Mouse (Mus musculus) thymus, postnatal 36 days (tissue): Measurements from ENCODE around the gene Tnrc6b.

Experiments used
- DNase-seq, 2 experiments: peaks; one replicate each; pipeline ENCODE4 v3.0.0; 2022; ENCODE audit warnings: mixed read lengths in 2 of 2

The Tnrc6b gene

DNA sequence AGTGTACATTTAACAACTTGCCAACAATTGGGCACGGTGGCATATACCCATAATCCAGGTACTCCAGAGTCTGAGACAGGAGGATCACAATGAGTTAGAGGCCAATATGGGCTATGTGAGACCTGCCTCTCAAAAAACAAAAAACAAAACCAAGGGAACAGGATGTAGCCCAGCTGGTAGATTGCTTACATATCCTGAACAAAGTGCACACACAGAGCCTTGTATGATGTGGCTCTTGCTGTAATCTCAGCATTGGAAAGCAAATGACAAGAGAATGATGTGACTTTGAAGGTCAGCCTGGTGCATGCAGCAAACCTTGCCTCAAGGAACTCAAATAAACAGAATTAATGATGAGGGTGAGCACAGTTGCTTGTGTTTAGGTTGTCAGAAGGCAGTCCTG is 30.7 kb downstream of the Tnrc6b start:
- no peak for DNase-seq

- no peak for DNase-seq
These were observed 31.9 kb downstream of the Tnrc6b start for GRCm38 (mm10) chr15:80742991-80743474.

DNA sequence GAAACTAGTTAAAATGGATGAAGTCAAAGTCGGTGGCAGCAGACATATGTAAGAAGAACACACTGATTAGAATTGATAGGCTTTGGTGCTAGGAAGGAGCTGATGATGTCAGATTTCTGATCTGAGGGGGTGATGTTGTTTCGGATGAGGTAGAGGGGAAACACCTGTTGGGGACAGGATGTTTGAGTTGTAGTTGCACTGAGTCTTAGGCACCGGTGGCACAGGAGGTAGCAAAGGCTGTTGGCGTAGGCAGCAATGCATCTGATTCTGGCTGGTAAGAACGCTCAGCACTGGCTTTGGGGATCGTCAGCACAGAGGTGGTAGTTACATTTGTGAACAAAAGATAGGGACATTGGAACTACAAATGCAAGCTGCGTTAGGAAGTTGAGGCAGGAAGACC is 32.5 kb downstream of the Tnrc6b start:
- peak; percentile 49 to 74 for DNase-seq

- DNase-seq: no peak
These were observed 33.7 kb downstream of the Tnrc6b start for GRCm38 (mm10) chr15:80744667-80745422.

DNA sequence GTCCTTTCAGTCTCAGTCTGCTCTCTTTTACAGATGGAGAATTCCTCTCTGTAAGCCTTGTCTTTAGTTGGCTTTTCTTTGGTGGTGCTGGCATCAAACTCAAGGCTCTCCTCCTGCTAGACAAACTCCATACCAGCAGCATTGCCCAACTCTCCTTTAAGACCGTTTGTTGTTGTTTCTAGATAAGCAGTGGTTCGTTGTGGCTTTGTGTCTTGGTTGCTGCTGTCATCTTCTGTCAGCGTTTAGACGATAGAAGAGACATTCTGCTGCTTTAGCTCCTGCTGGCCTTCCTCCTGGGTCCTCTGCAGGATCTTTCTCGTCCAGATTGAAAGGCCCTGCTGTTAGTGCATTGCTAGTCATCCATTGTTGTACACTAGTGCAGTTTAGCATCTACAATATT is 37.9 kb downstream of the Tnrc6b start:
- DNase-seq: no peak

DNA sequence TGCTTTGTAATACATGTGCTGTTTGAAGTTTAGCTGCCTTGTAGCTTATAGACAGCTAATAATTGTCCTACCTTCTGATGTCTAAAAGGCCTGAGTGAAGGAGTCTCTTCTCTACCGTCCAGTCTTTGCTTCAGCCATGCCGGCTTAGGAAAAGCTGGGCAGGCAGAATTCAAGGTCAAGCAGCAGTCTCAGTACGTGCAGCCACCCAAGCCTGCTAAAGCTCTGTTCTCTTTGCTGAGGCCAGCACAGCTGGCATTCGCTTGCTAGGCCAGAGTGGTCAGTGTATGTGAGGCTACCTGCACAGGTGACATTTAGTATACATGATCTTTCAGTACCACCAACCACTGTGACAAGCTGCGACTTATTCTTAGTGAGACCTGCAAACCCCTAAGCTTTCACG is 42.2 kb downstream of the Tnrc6b start:
- DNase-seq: no peak

- no peak for DNase-seq
These were observed 43.0 kb downstream of the Tnrc6b start for GRCm38 (mm10) chr15:80754103-80754502.

GRCm38 (mm10) chr15:80759451-80759850 is 48.3 kb downstream of the Tnrc6b start:
- DNase-seq: no peak

- no peak for DNase-seq
These were observed 49.4 kb downstream of the Tnrc6b start for GRCm38 (mm10) chr15:80760504-80760903.

- no peak for DNase-seq
These were observed 49.8 kb downstream of the Tnrc6b start for GRCm38 (mm10) chr15:80760935-80761334.

DNA sequence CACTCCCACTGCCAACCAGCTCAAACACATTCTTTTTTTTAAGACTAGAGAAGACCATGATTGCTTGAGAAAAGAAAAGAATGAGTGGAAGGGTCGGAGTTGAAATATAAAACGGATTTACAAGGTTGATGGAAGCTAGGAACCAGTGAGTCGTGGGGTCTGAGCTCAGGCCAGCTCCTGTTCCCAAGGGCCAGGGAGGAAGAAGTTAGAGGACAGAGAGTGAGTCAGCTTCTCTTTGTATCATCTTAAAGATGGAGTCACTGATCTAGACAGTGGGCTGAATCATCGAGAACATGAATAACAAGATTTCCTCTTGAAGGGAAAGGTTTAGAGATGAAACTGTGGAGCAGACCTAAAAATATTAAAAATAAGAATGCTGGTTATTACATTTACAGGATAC is 51.5 kb downstream of the Tnrc6b start:
- DNase-seq: no peak

DNA sequence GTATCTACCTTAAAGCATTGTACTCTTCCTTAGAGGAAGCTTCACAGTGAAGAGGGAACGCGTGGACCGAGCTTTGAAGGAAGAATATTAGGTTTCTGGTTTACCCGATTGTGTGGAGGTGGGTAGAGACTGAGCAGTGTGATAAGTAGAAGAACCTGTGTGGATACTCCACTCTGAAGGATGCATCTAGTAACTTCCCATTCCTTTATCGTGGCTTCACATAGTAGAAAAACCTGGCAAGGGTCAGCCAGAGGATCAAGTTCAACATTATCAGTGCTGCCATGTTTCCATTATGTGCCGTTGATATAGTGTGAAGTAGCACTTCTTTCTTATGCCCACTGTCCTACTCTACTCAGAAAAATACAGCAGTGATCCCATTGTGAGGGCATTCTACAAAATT is 53.6 kb downstream of the Tnrc6b start:
- no peak for DNase-seq

DNA sequence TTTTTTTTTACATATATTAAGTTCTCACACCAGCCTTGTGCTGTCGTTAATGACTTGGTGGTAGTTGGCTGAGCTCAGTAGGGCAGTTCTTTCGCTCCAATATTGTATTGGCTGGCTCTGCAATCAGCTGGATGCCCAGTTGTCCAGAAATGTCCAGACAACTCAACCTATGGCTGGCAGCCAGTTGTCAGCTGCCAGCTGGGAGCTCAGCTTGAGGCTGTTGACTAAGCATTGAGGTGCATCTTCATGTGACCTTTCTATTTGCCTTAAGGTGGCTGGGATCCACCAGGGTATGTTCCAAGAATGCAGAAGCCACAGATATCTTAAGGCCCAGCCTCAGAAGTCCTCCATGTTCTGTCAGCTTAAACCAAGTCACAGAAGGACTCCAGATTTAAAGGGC is 54.3 kb downstream of the Tnrc6b start:
- no peak for DNase-seq

- no peak for DNase-seq
These were observed 57.1 kb downstream of the Tnrc6b start for GRCm38 (mm10) chr15:80768216-80768615.

DNA sequence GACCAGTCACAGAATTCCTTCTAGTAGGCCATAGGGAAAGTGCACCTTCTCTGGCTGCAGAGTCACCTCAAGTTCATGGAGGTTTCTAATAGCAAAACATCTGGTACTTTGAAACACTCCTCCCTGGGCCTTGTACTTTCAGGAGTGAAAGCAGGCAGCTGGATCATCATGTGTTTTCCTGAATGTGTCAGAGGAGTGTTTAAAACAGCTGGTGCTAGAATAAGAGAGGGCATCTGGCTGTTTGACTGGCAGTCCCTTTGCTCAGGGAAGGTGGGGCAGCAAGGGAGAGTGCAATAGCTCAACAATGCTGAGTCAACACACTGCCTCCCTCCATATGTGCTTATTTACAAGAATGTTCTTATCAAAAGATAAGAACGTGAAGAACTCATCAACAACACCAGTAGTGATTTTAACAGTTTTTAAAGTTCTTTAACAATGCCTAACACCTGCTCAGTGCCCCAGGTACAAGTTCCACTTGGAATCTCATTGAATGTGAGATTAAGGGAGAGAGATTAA is 60.9 kb downstream of the Tnrc6b start:
- DNase-seq: no peak

DNA sequence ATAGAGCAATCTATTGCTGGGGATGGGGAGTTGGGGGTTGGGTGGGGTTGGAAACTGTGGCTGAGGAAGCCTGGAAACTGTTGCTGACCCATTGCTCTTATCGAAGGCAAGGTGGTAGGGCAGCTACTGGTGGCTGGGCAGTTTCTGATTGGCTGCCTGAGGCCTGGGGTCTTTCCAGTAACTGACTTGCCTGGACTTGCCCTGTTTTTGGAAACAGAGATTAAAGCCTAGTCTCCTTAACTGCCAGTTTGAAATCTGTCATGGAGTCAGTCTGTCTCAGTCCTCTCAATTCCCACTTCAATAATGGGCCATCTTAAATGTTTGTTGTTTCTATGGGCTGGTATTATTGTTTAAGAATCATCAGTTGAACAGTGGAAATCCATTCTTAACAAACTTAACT is 63.6 kb downstream of the Tnrc6b start:
- no peak for DNase-seq

DNA sequence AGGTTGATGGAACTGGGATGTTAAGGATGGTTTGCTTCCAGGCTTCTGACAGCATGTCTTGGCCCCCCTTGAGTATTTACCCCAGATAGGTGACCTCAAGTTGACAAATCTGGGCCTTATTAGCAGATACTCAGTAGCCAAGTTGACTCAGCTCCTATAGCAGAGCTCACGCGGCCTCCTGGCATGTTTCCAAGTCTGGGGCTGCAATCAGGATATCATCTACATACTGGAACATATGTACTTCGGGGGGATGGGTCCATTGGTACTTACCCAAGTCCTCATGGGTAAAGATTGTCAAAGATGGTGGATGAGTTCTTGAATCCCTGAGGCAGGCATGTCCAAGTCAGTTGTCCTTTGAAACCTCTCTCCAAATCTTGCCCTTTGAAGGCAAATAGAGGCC is 67.9 kb downstream of the Tnrc6b start:
- DNase-seq: no peak

DNA sequence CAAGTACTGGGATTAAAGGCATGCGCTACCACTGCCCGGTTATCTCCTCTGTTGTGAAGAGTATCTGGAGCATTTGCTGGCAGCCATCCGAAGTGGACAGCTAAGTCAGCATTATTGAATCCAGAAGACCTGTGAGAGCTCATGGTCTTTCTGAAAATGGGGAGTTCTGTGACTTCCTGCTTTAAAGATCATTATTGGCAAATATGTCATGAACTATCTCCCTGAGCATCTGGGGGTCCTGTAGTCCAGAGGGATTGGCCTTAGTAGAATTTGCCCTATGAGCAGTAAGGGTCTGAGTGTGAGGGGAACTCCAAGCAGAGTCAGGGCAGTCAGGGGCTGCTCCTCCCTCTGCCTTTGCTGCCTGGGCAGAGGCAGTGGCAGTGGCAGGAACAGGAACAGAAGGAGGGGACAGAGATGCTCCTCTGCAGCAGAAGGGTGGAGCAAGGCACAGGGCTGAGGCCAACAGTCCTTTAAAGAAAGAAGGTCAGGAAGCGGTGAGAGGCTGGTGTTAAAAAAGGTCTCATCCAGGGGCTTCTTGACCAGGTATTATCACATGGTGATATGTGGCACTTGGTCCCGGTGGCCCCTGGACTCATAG is 69.1 kb downstream of the Tnrc6b start:
- no peak for DNase-seq

DNA sequence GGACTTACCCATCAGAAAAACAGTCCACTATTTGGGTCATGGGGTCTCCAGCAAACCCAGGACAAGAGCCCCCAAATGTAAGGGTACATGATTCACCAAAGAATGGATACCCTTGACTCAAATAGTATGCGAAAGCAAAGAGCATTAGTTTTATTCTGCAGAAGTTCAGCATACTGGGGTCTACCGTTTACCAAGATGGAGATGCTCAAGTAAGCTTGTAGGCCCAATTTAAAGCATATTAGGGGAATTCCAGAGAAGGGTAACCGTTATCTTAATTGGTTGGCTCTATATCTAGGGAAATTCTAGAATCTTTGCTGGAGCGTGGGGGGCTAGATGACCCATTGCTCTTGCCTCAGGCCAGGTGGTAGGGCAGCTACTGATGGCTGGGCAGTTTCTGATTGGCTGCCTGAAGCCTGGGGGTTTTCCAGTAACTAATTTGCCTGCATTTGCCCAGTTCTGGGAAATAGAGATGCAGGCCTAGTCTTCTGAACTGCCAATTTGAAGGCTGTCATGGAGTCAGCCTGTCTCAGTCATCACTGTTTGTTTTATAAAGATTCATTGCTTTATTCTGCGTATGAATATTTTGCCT is 70.2 kb downstream of the Tnrc6b start:
- no peak for DNase-seq

DNA sequence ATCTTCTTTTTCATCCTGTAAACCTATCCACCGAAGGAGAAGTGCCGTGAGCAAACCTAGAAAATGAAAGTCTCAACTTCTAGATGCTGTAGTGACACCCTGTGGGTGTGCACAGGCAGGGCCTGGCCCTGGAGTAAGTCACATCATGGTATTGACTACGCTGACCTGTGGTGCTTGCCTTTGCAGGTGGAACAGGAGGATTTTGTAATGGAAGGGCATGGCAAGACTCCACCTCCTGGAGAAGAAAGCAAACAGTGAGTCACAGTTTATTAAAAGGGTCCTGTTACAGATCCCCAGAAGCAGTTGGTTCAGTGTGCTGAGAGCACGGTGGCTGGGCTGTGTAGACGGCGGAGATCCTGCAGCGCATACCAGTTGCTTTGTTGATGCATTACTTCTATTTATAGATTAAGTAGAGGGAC is 73.4 kb downstream of the Tnrc6b start:
- DNase-seq: no peak

DNA sequence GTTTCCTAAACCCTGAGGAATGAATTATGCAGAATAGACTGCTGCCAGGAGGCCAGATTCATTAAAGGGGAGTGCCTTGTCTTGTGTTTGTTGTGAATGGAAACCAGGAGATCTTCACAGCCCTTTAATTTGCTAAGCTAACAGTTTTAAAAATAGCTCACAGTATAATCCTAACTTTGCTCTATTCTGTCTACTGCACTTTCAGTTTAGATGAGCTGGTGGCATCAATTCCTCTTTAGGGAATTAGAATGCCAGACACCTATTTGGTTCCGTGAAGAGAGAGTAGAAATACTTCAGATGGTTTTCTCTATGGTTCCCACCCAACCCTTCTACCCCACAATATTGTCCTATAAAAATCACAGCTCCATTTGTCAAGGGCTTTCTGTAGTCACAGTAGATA is 74.6 kb downstream of the Tnrc6b start:
- no peak for DNase-seq

DNA sequence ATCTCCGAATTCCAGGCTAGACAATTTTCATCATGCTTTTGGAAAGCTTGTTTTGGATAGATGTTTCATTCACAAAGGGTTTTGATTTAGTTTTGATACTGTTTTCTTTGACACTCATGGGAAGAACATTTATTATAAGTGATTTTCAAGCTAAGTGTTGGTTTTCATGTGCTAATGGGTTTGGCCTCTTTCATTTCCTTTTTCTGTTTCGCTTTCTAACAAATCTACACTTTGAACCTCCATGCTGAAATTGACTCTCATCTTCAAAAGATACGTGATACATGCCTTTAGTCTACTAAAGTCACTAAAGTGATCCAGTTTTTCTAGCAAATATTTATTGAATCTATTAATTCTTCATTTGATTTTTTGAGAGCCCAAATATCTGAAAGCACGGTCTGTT is 76.6 kb downstream of the Tnrc6b start:
- no peak for DNase-seq

DNA sequence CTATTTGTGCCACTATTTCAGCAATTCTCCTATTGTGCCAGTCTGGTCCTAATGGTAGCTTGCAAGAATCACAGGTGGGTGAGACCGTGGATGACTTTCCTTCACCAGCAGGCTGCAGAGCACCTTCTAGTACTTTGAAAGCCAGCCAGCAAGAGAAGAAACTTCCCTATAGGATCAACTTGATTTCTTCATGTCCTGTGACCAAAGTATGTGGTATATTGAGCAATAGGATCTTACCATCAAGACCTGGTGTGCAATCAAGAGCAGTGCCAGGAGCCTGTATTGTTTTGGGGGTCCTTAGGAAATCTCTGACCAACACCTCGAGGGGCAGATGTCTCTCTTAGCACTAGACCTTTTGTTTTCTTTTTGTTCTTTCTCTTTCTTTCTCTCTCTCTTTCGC is 81.4 kb downstream of the Tnrc6b start:
- DNase-seq: no peak

GRCm38 (mm10) chr15:80795076-80795475 is 84.0 kb downstream of the Tnrc6b start:
- DNase-seq: no peak
